Mouse (Mus musculus) E14TG2a.4 (cell line): ENCODE results near the gene Shisal2b.
"Not testable (repeated sequence)": the region's sequence is repeated elsewhere in the genome, so short reads cannot be mapped to it uniquely, and the experiment has no call there.

ENCODE experiments used
- H3K27me3 ChIP-seq: 2 replicates; pipeline ENCODE4 v1.6.1; 2014; ENCODE audit warnings: low read length, control low read depth; ENCODE audit not compliant: insufficient read depth
- H3K36me3 ChIP-seq: 2 replicates; pipeline ENCODE4 v1.6.1; 2014; ENCODE audit warnings: low read length, control low read depth; ENCODE audit not compliant: insufficient read depth
- H3K4me1 ChIP-seq: replicated peaks from 2 replicates; pipeline ENCODE4 v1.6.1; 2014; ENCODE audit warnings: low read depth, low read length, control low read depth
- H3K4me3 ChIP-seq: replicated peaks from 2 replicates; pipeline ENCODE4 v1.5.1; 2014; ENCODE audit warnings: mild to moderate bottlenecking, low read length
- H3K9me3 ChIP-seq: 2 replicates; pipeline ENCODE4 v1.6.1; 2014; ENCODE audit warnings: low read length, control low read depth
- CTCF ChIP-seq: conservative IDR thresholded peaks from 2 replicates; pipeline ENCODE4 v1.5.1; 2014; ENCODE audit warnings: low read length
- NANOG ChIP-seq: IDR thresholded peaks from 2 replicates; pipeline ENCODE4 v1.6.1; 2014; ENCODE audit warnings: borderline replicate concordance, low read length, mixed read lengths
- POU5F1 ChIP-seq: IDR thresholded peaks from 2 replicates; pipeline ENCODE4 v1.6.1; 2014; ENCODE audit warnings: low read length, borderline replicate concordance

Shisal2b gene

DNA sequence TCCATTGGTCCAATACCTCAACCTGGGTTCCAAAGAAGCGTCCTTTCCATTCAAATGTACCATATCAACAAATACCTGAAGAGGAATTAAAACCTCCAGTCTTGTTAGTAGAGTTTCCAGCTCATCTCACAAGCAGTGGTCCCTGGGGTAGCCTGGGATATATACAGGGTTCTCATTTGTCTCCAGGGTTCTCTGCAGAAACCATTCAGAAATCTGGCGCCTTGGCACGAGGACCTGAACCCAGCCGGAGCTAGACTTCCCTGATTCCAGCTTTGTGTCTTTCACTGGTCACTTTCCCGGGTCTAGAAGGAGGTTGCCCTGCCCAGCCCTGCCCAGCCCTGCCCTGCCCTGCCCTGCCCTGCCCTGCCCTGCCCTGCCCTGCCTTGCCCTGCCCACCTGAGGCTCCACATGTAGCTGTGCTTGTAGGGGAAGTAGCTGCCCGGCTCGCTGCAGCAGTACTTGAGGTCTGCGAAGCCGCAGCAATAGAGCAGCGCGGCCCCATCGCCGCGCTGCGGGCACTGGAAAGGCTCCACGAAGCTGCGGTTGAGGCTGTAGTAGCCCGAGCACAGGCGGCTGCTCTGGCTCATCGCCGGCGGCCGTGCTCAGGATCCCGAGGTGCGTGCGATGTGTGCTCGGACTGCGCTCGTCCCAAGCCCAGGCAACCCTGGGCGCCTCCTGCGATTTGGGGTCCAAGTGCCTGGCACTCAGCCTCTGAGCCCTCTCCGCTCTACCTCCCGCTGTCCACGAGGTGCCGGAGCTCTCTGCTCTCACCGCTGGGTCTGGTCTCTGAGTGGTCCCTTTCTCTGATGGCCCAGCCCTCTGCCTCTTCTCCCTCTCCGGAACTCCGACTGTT is at the start of gene Shisal2b:
Gene Shisal2b, minus strand, starts transcription at position 767 of the 853 bp plus-strand sequence.
- peak within 1 kb of the TSS; percentile 78 for H3K4me3 ChIP-seq

DNA sequence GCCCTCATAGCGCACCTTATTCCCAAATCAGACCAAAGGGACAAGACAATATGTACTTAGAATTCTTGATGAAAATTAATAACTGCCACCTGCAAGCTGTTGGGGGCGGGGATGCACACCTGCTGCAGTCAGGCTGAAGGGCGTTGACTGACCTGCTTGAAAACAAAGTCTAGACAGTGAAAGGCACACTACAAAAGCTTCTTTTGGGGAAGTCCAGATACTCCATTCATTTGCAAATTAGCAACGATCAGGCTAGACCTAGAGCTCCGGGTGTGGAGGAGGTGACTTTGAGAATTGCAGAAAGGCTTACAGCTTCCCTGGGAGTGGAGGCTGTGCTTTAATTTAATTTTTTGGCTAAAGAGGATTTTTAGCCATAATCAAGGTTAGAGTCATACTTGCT is 47.9 kb upstream of the Shisal2b start:
- not testable (repeated sequence) for H3K4me3 ChIP-seq, H3K27me3 ChIP-seq
- peaks cover 17% of the 10 kb centered on the region; the same call in 1 of the 2 replicates for H3K36me3 ChIP-seq
- H3K4me1 ChIP-seq = peaks cover 34% of the 10 kb centered on the region
- peaks cover 71% of the 10 kb centered on the region for H3K9me3 ChIP-seq
- TF ChIP-seq POU5F1 (peak; percentile 76; the same call in 1 of the 2 replicates), NANOG (peak; percentile 92)

More for the DNA sequence above, at the start of gene Shisal2b:
- no peak for TF ChIP-seq NANOG
- TF ChIP-seq CTCF = no peak
- no peak for TF ChIP-seq POU5F1
- Histone ChIP-seq H3K9me3 (peaks cover 10% of the 10 kb centered on the region), H3K27me3 (peaks cover 42% of the 10 kb centered on the region), H3K36me3 (no peaks in the 10 kb centered on the region), H3K4me1 (peaks cover 7% of the 10 kb centered on the region)

- TF ChIP-seq NANOG = 0 out of 2 replicates have a peak, but pooled peaks have one; percentile 18
- not testable (repeated sequence) for H3K27me3 ChIP-seq, H3K4me3 ChIP-seq
- peaks cover 65% of the 10 kb centered on the region for H3K9me3 ChIP-seq
- H3K4me1 ChIP-seq = peaks cover 34% of the 10 kb centered on the region
- H3K36me3 ChIP-seq = peaks cover 16% of the 10 kb centered on the region; the same call in 1 of the 2 replicates
Observed at GRCm38 (mm10) chr13:104911006-104911405, 47.3 kb upstream of the Shisal2b start.

- Histone ChIP-seq H3K4me3 (no peak overlapping the region), H3K27me3 (no peaks in the 10 kb centered on the region), H3K4me1 (peaks cover 34% of the 10 kb centered on the region), H3K36me3 (peaks cover 4% of the 10 kb centered on the region; the same call in 1 of the 2 replicates), H3K9me3 (peaks cover 42% of the 10 kb centered on the region)
- TF ChIP-seq NANOG (no peak), CTCF (no peak), POU5F1 (no peak)
Observed at GRCm38 (mm10) chr13:104908691-104909090, 45.0 kb upstream of the Shisal2b start.

DNA sequence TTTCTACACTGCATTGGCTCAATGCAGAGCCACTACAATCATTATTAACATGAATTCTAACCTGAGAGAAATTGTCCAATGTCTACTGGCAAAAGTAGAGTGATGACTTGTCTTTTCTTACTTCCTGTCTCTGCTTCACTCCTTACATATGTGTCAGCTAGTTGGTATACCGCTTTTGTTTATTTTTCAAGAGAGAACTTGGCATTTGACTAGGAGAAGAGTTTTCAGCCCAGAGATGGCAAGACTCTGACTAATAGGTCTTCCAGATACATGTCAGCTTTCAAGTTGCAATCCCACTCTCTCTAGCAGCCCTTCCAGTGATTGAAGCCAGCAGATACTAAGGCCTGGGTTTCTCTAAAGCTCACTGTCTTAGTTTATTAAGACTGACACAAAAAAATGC is 31.1 kb upstream of the Shisal2b start:
- no peak overlapping the region for H3K4me3 ChIP-seq
- H3K9me3 ChIP-seq = peaks cover 3% of the 10 kb centered on the region; the same call in 1 of the 2 replicates
- H3K4me1 ChIP-seq = no peaks in the 10 kb centered on the region
- no peaks in the 10 kb centered on the region for H3K36me3 ChIP-seq
- H3K27me3 ChIP-seq = no peaks in the 10 kb centered on the region
- TF ChIP-seq CTCF (no peak), POU5F1 (no peak), NANOG (no peak)

DNA sequence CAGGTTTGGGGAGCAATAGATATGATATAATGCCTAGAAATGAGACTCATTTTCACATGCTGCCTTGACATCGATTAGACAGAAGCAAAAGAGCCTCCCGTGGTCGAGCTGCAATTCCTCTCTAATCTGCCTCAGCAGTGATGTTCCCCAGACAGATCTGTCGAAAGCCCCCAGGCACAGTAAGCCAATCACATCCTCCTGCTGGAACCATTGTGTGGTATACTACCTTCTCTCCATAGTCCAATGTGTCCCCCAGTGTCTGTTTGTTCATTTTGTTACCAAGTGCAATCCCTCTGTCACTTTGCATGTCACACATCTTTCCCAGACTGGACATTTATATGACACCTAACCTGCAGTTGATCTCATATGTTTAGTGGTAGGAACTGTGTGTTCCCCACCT is 28.6 kb upstream of the Shisal2b start:
- Histone ChIP-seq H3K27me3 (no peaks in the 10 kb centered on the region), H3K4me3 (no peak overlapping the region), H3K36me3 (no peaks in the 10 kb centered on the region), H3K4me1 (no peaks in the 10 kb centered on the region), H3K9me3 (no peaks in the 10 kb centered on the region)
- no peak for TF ChIP-seq CTCF
- no peak for TF ChIP-seq POU5F1

DNA sequence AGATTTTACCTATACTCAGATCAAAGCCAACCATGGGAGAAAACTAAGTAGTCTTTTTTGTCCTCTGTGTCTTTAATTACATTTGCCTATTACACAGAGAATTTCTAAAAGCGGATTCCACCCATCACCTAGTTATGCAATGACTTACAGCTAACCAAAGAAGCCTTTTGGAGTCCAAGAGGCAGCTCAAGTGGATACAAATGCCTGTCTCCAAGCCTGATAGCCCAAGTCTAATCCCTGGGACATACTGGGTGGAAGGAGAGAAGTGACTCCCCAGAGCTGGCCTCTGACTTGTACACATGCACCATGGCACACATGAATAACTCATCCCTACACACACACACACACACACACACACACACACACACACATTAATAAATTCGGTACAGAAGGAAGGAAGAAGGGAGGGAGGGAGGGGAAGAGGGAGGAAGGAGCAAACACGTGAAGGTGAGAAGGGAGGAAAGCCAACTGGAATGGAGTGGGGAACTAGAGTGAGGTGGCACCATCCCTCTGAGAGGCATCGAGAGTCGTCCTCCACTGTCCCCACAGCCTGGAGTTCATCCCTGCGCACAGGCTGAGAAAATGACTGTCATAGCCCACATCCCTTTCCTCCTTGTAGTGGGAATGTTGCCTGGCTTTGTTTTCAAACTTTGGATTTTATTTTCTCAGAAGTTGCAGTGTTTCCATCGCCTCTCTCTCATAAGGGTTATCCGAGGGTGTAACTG is 22.8 kb upstream of the Shisal2b start:
- Histone ChIP-seq H3K36me3 (no peaks in the 10 kb centered on the region), H3K4me3 (no peak overlapping the region), H3K4me1 (peaks cover 12% of the 10 kb centered on the region), H3K27me3 (0 out of 2 replicates have a peak, but pooled peaks cover 2% of the 10 kb centered on the region), H3K9me3 (no peaks in the 10 kb centered on the region)
- no peak for TF ChIP-seq NANOG
- no peak for TF ChIP-seq CTCF
- TF ChIP-seq POU5F1 = no peak

GRCm38 (mm10) chr13:104883566-104884249 is 20.0 kb upstream of the Shisal2b start:
- 0 out of 2 replicates have a peak, but pooled peaks cover 2% of the 10 kb centered on the region for H3K27me3 ChIP-seq
- no peak overlapping the region for H3K4me3 ChIP-seq
- TF ChIP-seq POU5F1 = no peak

GRCm38 (mm10) chr13:104878508-104878907 is 14.8 kb upstream of the Shisal2b start:
- no peaks in the 10 kb centered on the region for H3K9me3 ChIP-seq
- H3K36me3 ChIP-seq = no peaks in the 10 kb centered on the region
- TF ChIP-seq NANOG (no peak), CTCF (no peak), POU5F1 (no peak)
- peaks cover 6% of the 10 kb centered on the region; the same call in 1 of the 2 replicates for H3K4me1 ChIP-seq
- H3K27me3 ChIP-seq = 0 out of 2 replicates have a peak, but pooled peaks cover 2% of the 10 kb centered on the region
- no peak overlapping the region for H3K4me3 ChIP-seq

More at GRCm38 (mm10) chr13:104883566-104884249, 20.0 kb upstream of the Shisal2b start:
- H3K4me1 ChIP-seq = peaks cover 14% of the 10 kb centered on the region
- no peaks in the 10 kb centered on the region for H3K36me3 ChIP-seq
- no peaks in the 10 kb centered on the region for H3K9me3 ChIP-seq
